Mouse (Mus musculus): ENCODE measurements around the gene Arl3. TPM values are rescaled to one million over a fixed set of nuclear protein-coding genes. Genes with fewer than 3 reads are reported as not detected.

Arl3 gene
- total RNA-seq, 1 experiment from 2014 or later, result 50.3 TPM

DNA sequence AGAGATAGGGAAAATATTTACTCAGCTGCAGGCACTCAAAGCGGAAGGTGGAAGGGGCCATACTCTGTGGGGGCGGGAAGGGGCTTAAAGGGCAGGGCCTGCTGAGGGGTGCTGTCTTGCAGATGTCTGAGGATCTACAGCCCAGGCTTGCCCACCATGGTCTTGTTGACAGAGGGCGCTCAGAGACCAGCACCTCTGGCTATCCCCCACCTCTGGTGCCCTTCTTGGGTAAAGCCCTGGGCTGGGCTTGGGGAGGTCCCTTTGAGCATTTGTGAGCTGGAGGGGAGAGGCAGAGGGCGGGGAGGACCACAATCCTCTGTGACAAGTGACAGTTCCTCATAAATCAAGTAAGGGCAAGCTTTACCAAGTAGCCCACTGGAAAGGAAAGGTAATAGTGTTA, 39.9 kb downstream of the Arl3 start:
- no peak for DNase-seq

DNA sequence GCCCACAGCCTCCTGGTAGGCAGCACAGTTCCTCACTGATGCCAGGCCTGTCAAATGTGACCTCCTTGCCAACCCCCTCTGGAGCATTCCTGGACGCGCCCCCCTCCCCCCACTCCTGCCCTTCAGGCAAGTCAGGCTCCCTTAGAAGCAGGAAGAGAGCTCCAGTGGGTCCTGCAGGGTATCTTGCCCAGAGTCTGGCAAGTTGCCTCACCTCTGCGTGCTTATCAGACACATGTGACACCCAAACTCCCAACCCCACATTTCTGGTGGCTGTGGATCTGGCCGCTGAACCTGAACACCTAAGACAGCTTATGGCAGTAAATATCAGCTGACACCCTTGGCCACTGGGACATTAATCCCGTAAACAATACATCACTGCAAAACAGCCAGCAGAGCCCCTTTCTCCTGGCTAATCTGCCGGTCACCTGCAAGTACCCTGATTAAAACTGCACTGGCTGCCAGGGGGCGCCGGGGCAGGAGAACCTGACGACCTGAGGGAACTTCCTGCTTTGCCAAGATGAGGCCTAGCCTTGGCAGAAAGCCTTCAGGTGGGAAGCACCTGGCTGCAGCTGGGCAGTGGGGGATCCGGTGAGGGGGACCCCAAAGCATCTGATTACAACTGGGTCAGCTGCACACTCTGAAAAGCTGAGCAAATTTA, 40.8 kb downstream of the Arl3 start:
- no peak for DNase-seq

GRCm38 (mm10) chr19:46531071-46532030, 41.6 kb downstream of the Arl3 start:
- DNase-seq, result no peak

DNA sequence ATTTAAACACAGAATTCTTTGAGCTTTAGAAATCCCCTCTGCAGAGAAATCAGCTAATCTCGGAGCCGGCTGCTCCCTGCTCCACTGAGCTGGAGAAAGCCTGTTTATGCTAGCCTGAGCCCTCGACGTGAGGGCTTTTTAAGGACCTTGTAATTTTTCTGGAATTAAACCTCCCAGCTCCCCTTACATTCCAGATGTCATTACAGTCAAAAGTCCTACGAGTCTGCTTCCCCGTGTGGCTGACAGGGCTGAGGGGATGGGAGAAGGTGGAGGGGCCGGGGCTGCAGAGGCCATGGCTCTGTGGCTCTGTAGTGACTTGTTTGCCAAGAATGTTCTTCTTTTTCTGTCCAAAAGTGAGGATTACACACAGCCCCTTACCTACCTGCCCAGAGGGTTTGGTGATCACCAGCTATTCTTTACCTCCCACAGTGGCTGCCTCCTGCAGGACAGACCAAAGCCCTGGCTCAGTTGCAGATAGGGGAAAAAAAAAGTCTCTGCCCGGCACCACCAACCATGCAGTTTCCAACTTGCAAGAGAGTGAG, 42.5 kb downstream of the Arl3 start:
- no peak for DNase-seq

DNA sequence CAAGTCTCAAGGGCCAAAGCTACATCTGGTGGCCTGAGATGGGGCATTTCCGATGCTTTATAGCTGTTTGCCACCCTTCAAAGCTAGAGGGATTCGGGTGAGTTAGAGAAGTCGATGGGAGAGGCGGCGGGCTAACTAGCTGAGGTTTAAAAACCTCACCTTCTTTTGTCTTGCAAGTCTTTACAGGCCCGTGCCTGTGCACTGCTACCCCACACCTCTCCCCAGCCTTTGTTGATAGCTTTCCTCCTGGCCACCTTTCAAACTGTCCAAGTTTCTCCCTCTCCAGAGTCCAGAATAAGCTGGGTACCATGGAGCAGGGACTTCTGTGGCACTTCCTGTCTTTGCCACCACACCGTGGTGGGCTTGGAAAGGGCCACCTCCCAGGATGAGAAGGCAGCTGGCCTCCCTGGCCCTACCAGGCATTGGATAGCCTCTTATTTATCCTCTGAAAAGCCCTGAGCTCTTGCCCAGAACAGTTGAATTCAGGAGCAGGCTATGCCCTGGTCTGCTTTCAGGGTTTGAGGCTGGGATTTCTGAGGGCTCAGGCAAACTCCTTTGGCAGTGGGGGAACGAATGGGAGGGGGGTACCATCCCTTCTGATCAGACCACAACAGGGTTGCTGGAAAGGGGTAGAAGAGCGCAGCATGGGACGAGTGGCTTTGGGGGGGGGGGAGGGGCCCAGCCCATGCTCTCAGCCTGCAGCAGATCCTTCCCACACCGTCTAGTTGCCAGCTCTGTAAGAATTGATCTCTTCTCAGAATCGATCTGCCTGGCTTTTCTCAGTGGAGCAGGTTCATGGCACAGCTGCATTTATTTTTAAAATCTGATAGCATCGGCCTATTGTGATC, 43.2 kb downstream of the Arl3 start:
- DNase-seq, result no peak

GRCm38 (mm10) chr19:46528529-46529213, 44.3 kb downstream of the Arl3 start:
- peak; percentile 67 for DNase-seq

GRCm38 (mm10) chr19:46527632-46528528, 45.1 kb downstream of the Arl3 start:
- DNase-seq, result no peak

DNA sequence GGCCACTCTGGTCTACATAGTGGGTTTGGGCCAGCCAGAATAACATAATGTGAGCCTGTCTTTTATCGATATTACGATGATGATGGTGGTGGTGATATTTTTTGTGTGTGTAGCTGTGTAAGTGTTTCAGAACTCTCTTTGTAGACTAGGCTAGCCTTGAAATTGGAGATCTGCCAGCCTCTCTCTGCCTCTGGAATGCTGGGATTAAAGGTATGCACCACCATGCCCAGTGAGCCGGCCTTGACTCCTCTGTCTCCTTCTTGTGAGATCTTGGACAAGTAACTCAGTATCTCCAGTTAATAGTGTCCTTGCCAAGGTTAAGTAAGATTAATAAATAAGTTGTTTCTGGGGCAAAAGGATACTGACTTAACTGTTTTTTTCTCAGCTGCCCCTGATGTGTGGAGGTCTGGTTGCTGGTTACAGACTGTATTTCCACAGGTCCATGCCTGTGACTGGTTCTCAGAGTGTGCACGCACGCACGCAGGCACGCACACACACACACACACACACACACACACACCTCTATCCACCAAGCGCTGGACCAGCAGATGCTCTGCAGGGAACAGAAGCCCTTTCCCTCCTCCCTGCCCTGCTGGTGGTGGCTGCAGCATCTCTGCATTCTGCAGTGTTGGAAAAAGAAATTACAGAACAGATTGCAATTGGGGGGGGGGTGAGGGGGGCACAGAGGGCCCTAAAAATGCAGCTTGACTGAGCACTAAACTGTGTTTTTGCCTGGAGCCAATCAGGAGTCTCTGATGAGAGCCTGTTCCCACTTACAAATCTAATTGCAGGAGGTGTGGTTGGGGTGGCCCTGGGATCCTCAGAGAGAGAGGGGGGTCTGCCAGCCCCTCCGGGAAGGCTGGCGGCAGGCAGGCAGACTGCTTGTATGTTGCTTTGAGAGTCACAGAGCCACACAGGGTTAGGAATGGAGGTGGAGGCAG, 47.0 kb downstream of the Arl3 start:
- no peak for DNase-seq

GRCm38 (mm10) chr19:46524601-46525321, 48.2 kb downstream of the Arl3 start:
- no peak for DNase-seq

GRCm38 (mm10) chr19:46524152-46524544, 48.9 kb downstream of the Arl3 start:
- no peak for DNase-seq

- peak; percentile 67 for DNase-seq
Measured at GRCm38 (mm10) chr19:46523480-46524151, 49.4 kb downstream of the Arl3 start.

GRCm38 (mm10) chr19:46523131-46523479, 49.9 kb downstream of the Arl3 start:
- no peak for DNase-seq

DNA sequence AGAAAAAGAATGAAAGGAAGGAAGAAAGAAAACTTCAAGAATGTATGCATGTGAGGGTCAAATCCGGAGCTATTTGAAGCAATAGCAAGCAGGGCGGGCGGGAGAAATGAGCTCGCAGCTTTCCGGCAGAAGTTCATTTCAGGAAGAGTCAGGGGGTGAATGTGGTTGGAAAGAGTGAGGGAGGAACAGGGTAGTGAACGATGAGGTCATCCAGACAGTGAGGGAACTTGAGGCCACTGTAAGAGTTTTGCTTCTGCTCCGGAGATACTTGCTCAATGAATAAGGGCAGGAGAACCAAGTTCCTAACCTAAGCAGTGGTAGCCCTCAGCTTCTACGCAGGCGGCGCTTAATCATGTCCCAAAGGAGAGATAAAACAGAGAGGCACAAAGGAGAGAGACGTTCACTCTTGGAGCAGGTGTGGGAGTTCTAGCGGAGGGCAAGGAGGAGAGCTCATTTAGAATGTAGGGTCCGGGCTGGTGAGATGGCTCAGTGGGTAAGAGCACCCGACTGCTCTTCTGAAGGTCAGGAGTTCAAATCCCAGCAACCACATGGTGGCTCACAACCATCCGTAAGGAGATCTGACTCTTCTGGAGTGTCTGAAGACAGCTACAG, 50.5 kb downstream of the Arl3 start:
- no peak for DNase-seq

DNA sequence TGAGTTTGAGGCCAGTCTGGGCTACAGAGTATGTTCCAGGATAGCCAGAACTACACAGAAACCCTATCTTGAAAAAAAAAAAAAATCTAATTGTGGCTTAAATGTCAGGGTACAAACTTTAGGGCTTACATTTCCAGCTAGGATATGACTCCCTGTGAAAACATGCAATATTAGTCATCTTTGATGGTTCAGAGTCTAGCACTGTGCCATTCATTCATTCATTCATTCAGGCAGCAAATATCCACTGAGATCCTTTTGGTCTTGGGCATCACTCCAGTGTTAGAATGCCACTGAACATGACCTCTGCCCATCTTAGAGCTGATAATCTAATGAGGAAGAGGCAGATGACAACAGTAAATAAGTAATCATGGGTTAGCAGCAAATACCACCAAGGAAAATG, 51.3 kb downstream of the Arl3 start:
- DNase-seq, result no peak

DNA sequence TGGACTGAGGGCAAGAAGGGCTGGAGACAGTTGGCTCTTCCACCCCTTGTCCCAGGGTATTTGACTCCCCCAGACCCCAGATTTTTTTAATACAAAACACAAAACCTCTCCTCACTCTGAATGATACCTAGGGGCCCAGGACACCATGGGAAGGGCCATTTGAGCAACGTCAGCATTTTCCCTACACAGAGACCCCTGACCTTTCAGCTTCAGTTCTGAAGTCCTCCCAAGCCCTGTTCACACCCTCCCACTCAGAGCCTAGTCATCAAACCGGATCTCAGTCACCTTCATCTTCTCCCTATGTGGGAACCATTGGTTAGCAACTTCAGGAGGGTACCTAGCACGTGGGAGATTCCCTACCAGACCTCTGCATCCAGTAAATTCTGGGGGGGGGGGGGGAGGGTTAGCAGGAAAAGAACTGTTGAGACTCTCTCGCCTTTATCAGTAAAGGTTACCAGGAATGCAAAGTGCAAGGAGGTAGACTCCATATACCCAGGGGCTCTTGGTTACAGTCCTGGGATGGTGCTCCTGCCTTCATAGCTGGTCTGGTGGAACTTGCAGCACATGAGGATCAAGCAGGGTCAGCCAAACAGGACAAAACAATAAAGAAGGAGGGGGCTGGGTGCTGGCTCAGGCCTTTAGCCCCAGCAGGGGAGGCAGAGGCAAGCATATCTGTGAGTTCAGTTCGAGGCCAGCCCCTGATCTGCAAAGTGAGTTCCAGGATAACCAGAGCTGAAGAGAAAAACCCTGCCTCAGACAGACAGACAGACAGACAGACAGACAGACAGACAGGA, 54.0 kb downstream of the Arl3 start:
- DNase-seq, result no peak

- DNase-seq, result no peak
Measured at GRCm38 (mm10) chr19:46518352-46518787, 54.6 kb downstream of the Arl3 start.
